ENCODE assay signal across 14 mouse cellular contexts in the genomic region with DNA sequence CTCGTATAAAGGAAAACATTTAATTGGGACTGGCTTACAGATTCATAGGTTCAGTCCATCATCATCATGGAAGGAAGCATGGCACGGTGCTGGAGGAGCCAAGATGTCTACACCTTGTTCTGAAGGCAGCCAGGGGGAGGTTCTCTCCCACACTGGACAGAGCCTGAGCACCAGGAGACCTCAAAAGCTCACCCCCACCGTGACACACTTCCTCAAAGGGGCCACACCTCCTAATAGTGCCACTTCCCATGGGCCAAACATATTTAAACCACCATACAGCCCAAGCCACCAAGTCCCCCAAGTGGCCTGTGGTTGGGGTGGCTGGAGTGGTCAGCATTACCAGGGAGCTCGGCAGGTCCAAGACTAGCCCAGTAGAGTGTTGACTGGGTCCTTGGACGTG.
"Had no signal": no experiment of that assay in that cellular context is flagged by ENCODE, and none has a peak within 500 bp of the region (broad histone marks: within the 10 kb centered on the region; RNA-seq: fewer than 3 reads in every experiment).

No protein-coding gene starts in this region.

- H3K27me3 ChIP-seq: midbrain, embryonic 13.5 days; midbrain, embryonic 15.5 days; neural tube, embryonic 12.5 days; stomach, embryonic 15.5 days had no signal

- H3K4me1 ChIP-seq: megakaryocyte, embryonic 14.5 days; midbrain, embryonic 13.5 days; midbrain, embryonic 15.5 days; neural tube, embryonic 12.5 days; stomach, embryonic 15.5 days had no signal

- H3K27ac ChIP-seq: midbrain, embryonic 13.5 days; midbrain, embryonic 15.5 days; neural tube, embryonic 12.5 days; stomach, embryonic 15.5 days had no signal

- DNase-seq: lung, adult 18-20 months; lung, embryonic 14.5 days; lung, postnatal 10 days; lung, postnatal 4 days; right cerebral cortex, postnatal 14 days; thymus, adult 18-20 months; thymus, postnatal 14 days; thymus, postnatal 36 days had no signal

- H3K36me3 ChIP-seq: midbrain, embryonic 13.5 days; midbrain, embryonic 15.5 days; neural tube, embryonic 12.5 days; stomach, embryonic 15.5 days had no signal

- ATAC-seq: midbrain, embryonic 13.5 days; midbrain, embryonic 15.5 days had no signal

- H3K9me3 ChIP-seq: midbrain, embryonic 13.5 days; midbrain, embryonic 15.5 days; neural tube, embryonic 12.5 days; stomach, embryonic 15.5 days had no signal

- H3K4me2 ChIP-seq: lung, embryonic 14.5 days; midbrain, embryonic 11.5 days; midbrain, embryonic 13.5 days; midbrain, embryonic 15.5 days; neural tube, embryonic 12.5 days; stomach, embryonic 15.5 days had no signal

- H3K9ac ChIP-seq: lung, embryonic 14.5 days; midbrain, embryonic 13.5 days; midbrain, embryonic 15.5 days; neural tube, embryonic 12.5 days; stomach, embryonic 15.5 days had no signal

- H3K4me3 ChIP-seq: megakaryocyte, embryonic 14.5 days; midbrain, embryonic 13.5 days; midbrain, embryonic 15.5 days; neural tube, embryonic 12.5 days; stomach, embryonic 15.5 days had no signal
